Mouse (Mus musculus) hindbrain, postnatal 0 days (tissue): ENCODE measurements at regions not wholly inside any gene's neighbourhood (a gene's known extent, or its start where the extent isn't known, plus 50 kb on each side); places are given as distances from the start of the nearest gene placed in this dataset.

ENCODE experiments used
- ATAC-seq: fragments of 200-750 bp; cut with Nextera tagmentation; 2 replicates; pipeline ENCODE4 v1.8.0; 2017; ENCODE audit warnings: mild to moderate bottlenecking, moderate TSS enrichment, moderate library complexity
- DNase-seq: peaks from one replicate; pipeline ENCODE4 v3.0.0-alpha.2; 2015; ENCODE audit warnings: low spot score
- H3K27ac ChIP-seq: fragments of 300-500 bp; sonication (generic); 2 replicates; pipeline ENCODE4 v1.5.1; 2014; ENCODE audit warnings: mild to moderate bottlenecking
- H3K27me3 ChIP-seq: fragments of 300-500 bp; sonication (generic); 2 replicates; pipeline ENCODE4 v1.6.1; 2014; ENCODE audit warnings: low read length, mixed read lengths; ENCODE audit not compliant: insufficient read depth
- H3K36me3 ChIP-seq: fragments of 300-500 bp; sonication (generic); 2 replicates; pipeline ENCODE4 v1.6.1; 2014; ENCODE audit warnings: low read length, mixed read lengths; ENCODE audit not compliant: insufficient read depth
- H3K4me1 ChIP-seq: fragments of 300-500 bp; sonication (generic); 2 replicates; pipeline ENCODE4 v1.6.1; 2014; ENCODE audit warnings: antibody characterized with exemption, low read length, mixed read lengths; ENCODE audit not compliant: insufficient read depth
- H3K4me2 ChIP-seq: fragments of 300-500 bp; sonication (generic); 2 replicates; pipeline ENCODE4 v1.6.1; 2014; ENCODE audit warnings: low read depth, mild to moderate bottlenecking, low read length, moderate library complexity, mixed read lengths
- H3K4me3 ChIP-seq: fragments of 300-500 bp; sonication (generic); 2 replicates; pipeline ENCODE4 v1.5.1; 2014; ENCODE audit warnings: low read length
- H3K9ac ChIP-seq: fragments of 300-500 bp; sonication (generic); replicated peaks from 2 replicates; pipeline ENCODE4 v1.6.1; 2014; ENCODE audit warnings: mild to moderate bottlenecking, low read length, moderate library complexity, mixed read lengths
- H3K9me3 ChIP-seq: fragments of 300-500 bp; sonication (generic); 2 replicates; pipeline ENCODE4 v1.6.1; 2016; ENCODE audit warnings: low read length, mixed read lengths
- CTCF ChIP-seq: IDR thresholded peaks from 2 replicates; pipeline ENCODE4 v1.5.1; 2016; ENCODE audit warnings: antibody characterized with exemption, control low read depth, low read depth
- WGBS: fragments of 180-500 bp; shearing (Covaris S2); extraction: QIAGEN DNeasy Blood & Tissue Kit; methylation state at CpG from one replicate; pipeline ENCODE4 v1.1.7; 2014; 5-methylcytosine and 5-hydroxymethylcytosine counted together

- Histone ChIP-seq H3K27ac (no peak overlapping the region), H3K9me3 (no peaks in the 10 kb centered on the region), H3K4me2 (no peak overlapping the region), H3K4me3 (no peak overlapping the region), H3K9ac (no peak overlapping the region), H3K4me1 (no peaks in the 10 kb centered on the region), H3K36me3 (no peaks in the 10 kb centered on the region), H3K27me3 (no peaks in the 10 kb centered on the region)
- whole genome bisulfite sequencing: 52% methylated on average over 9 of the region's 9 CpGs
- no peak for ATAC-seq
- no peak for DNase-seq
- no peak for TF ChIP-seq CTCF
These were observed 52.4 kb upstream of the Zeb2 start for GRCm38 (mm10) chr2:45169429-45170070.

- Histone ChIP-seq H3K27me3 (no peaks in the 10 kb centered on the region), H3K36me3 (no peaks in the 10 kb centered on the region), H3K9me3 (no peaks in the 10 kb centered on the region), H3K4me1 (no peaks in the 10 kb centered on the region), H3K4me3 (no peak overlapping the region), H3K9ac (no peak overlapping the region), H3K4me2 (no peak overlapping the region), H3K27ac (no peak overlapping the region)
- no peak for TF ChIP-seq CTCF
- DNase-seq (no peak), ATAC-seq (no peak)
- 93% methylated on average over 3 of the region's 3 CpGs for WGBS
These were observed 51.4 kb upstream of the Zeb2 start for GRCm38 (mm10) chr2:45168606-45169005.
